12 mouse cellular contexts compared by ENCODE assay signal in the genomic region with DNA sequence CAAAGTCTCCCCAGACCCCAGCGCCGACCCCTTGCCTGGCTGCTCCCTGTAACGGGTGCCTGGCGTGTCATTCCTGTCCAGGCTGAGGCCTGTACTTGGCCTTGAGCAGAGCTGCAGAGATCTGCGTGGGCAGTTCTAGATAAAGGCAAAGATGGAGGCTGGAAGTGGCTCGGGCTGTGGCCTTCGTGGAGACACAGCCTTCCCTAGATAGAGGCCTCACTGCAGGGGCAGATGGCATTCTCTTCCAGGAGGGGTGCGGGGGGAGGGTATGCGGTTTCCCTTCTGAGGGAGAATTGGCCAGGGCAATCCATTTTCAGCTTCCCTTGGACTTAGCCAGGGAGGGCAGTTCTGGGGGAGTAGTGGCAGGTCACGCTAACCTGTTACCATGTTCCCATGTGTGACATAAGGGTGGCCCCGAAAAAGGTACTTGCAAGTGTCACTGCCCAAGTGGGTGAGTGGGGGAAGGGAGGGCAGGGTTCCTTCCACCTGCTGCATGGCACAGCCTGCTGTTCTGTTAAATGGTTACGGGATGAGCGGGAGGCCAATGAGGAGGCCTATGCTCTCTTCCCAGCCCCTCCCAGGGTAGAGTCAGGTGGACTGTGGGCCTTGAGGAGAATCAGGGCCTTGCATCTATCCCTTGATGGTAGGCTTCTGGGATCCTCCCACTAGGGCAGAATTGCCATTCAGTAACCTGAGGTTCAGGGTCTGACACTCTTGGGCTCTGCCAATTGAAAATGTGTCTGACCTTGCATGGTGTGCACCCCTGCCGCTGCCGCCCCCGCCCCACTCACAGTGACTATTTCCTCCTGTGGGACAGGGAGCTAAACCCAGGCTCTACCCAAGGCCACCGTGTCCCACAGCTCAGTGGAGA. TPM values are rescaled to one million over a fixed set of nuclear protein-coding genes. Genes with fewer than 3 reads are reported as not detected.
DNase-seq lines count a peak whose midpoint lies in the region; ATAC-seq and TF ChIP-seq lines count a peak whose summit lies in the region.
"Had no signal": no experiment of that assay in that cellular context is flagged by ENCODE, and none has a peak within 500 bp of the region (broad histone marks: within the 10 kb centered on the region; RNA-seq: fewer than 3 reads in every experiment).

No protein-coding gene starts in this region.

- H3K4me2 ChIP-seq in hindbrain, postnatal 0 days (ENCODE audit: low read depth, low read length) = no peak overlapping the region
- no peak overlapping the region for H3K4me2 ChIP-seq in intestine, embryonic 14.5 days (ENCODE audit: low read length)
- H3K4me2 ChIP-seq: embryonic facial prominence, embryonic 13.5 days had no signal

- peak overlapping the region; percentile 83 for H3K27ac ChIP-seq in hindbrain, embryonic 10.5 days
- no peak overlapping the region for H3K27ac ChIP-seq in hindbrain, postnatal 0 days
- peak overlapping the region; percentile 51; the same call in 1 of the 2 replicates for H3K27ac ChIP-seq in intestine, embryonic 14.5 days (ENCODE audit: low read depth)
- H3K27ac ChIP-seq: embryonic facial prominence, embryonic 13.5 days; layer of hippocampus, adult 2 months had no signal

- no peak overlapping the region for H3K4me3 ChIP-seq in hindbrain, embryonic 10.5 days
- H3K4me3 ChIP-seq in hindbrain, postnatal 0 days (ENCODE audit: low read length) = no peak overlapping the region
- no peak overlapping the region for H3K4me3 ChIP-seq in intestine, embryonic 14.5 days (ENCODE audit: low read depth, low read length)
- H3K4me3 ChIP-seq: embryonic facial prominence, embryonic 13.5 days; layer of hippocampus, adult 2 months had no signal

- WGBS in hindbrain, embryonic 10.5 days = 79% methylated on average over 17 of the region's 17 CpGs
- WGBS in hindbrain, postnatal 0 days = 68% methylated on average over 17 of the region's 17 CpGs
- 68% methylated on average over 17 of the region's 17 CpGs for WGBS in intestine, embryonic 14.5 days

- peaks cover 14% of the 10 kb centered on the region for H3K36me3 ChIP-seq in hindbrain, embryonic 10.5 days
- no peaks in the 10 kb centered on the region; the same call in 1 of the 2 replicates for H3K36me3 ChIP-seq in hindbrain, postnatal 0 days (ENCODE audit: insufficient read depth, low read length)
- no peaks in the 10 kb centered on the region for H3K36me3 ChIP-seq in intestine, embryonic 14.5 days (ENCODE audit: control insufficient read depth, insufficient read depth, low read length)
- H3K36me3 ChIP-seq: embryonic facial prominence, embryonic 13.5 days had no signal

- ATAC-seq in hindbrain, postnatal 0 days = no peak
- ATAC-seq in intestine, embryonic 14.5 days (replicated peaks; ENCODE audit: low FRiP score, low TSS enrichment, low read depth) = no peak

- H3K9me3 ChIP-seq in hindbrain, embryonic 10.5 days = no peaks in the 10 kb centered on the region
- H3K9me3 ChIP-seq in hindbrain, postnatal 0 days (ENCODE audit: low read length) = no peaks in the 10 kb centered on the region
- no peaks in the 10 kb centered on the region for H3K9me3 ChIP-seq in intestine, embryonic 14.5 days (ENCODE audit: control insufficient read depth, low read length)
- H3K9me3 ChIP-seq: embryonic facial prominence, embryonic 13.5 days had no signal

- DNase-seq in hindbrain, embryonic 10.5 days (ENCODE audit: low spot score) = no peak
- no peak for DNase-seq in hindbrain, postnatal 0 days (ENCODE audit: low spot score)
- peak; percentile 79 for DNase-seq in ovary, adult 18-20 months (ENCODE audit: low spot score)
- DNase-seq in ovary, postnatal 14 days (ENCODE audit: low spot score) = no peak
- DNase-seq in intestine, embryonic 14.5 days (ENCODE audit: low spot score) = no peak
- peak; percentile 67 for DNase-seq in testis, postnatal 10 days (ENCODE audit: low spot score)
- DNase-seq in urinary bladder, postnatal 4 days (ENCODE audit: low spot score in 2 of 2) = no peak
- DNase-seq in layer of hippocampus, adult 8-10 months (ENCODE audit: low spot score in 2 of 2) = no peak
- DNase-seq: cerebellum, adult 2 months; thymus, adult 18-20 months had no signal

- TF ChIP-seq CTCF in hindbrain, postnatal 0 days (IDR thresholded peaks at IDR 0.05; ENCODE audit: low read depth) = no peak

- H3K27me3 ChIP-seq in hindbrain, embryonic 10.5 days (ENCODE audit: insufficient read depth, poor library complexity, severe bottlenecking) = peaks cover 10% of the 10 kb centered on the region
- H3K27me3 ChIP-seq in hindbrain, postnatal 0 days (ENCODE audit: insufficient read depth, low read length) = no peaks in the 10 kb centered on the region
- no peaks in the 10 kb centered on the region for H3K27me3 ChIP-seq in intestine, embryonic 14.5 days (replicated peaks; ENCODE audit: control insufficient read depth, insufficient read depth, low read length)

- H3K9ac ChIP-seq in hindbrain, postnatal 0 days (replicated peaks; ENCODE audit: low read length) = no peak overlapping the region
- H3K9ac ChIP-seq in intestine, embryonic 14.5 days (ENCODE audit: low read length) = no peak overlapping the region
- H3K9ac ChIP-seq: embryonic facial prominence, embryonic 13.5 days had no signal

- H3K4me1 ChIP-seq in hindbrain, embryonic 10.5 days (replicated peaks) = peaks cover 98% of the 10 kb centered on the region
- H3K4me1 ChIP-seq in hindbrain, postnatal 0 days (ENCODE audit: insufficient read depth, low read length) = peaks cover 32% of the 10 kb centered on the region
- peaks cover 76% of the 10 kb centered on the region for H3K4me1 ChIP-seq in intestine, embryonic 14.5 days (replicated peaks; ENCODE audit: control insufficient read depth, insufficient read depth, low read length)

RNA-seq across cellular contexts. Expression of gene Fam222a, which starts 22.5 kb away (rescaled TPM):
- 3.9 and 6.5 TPM in 2 replicates for polyA plus RNA-seq in hindbrain, embryonic 10.5 days (2016; fragmentation: Nextera tagmentation; extraction: Ambion mirVana)
- 11.7 and 15.1 TPM in 2 replicates for total RNA-seq in hindbrain, postnatal 0 days (2014; rRNA removed)
- 2.8 and 2.9 TPM in 2 replicates for polyA plus RNA-seq in hindbrain, postnatal 0 days (2015; fragmentation: Nextera tagmentation; extraction: Ambion mirVana)
- polyA plus RNA-seq in intestine, embryonic 14.5 days (2014; fragmentation: Nextera tagmentation; extraction: Ambion mirVana) = 4.9 and 7.1 TPM in 2 replicates
- total RNA-seq in layer of hippocampus, adult 8-10 months (2022) = 1 to 10 TPM; 4.9 to 7.2 (median 6.7) TPM

Comparison
In these comparisons a context has a peak if more than half of its experiments do, and no peak if none do; other contexts are left out.
1. DNase-seq: peak in ovary, adult 18-20 months (single experiment) and testis, postnatal 10 days (single experiment); none in hindbrain, embryonic 10.5 days (single experiment), hindbrain, postnatal 0 days (single experiment), ovary, postnatal 14 days (single experiment), intestine, embryonic 14.5 days (single experiment), urinary bladder, postnatal 4 days (0 of 2) and layer of hippocampus, adult 8-10 months (0 of 2).